Mouse (Mus musculus): ENCODE results near the gene Crb1. TPM values are rescaled to one million over a fixed set of nuclear protein-coding genes. Genes with fewer than 3 reads are reported as not detected.

Gene Crb1
- polyA plus RNA-seq, 1 experiment from 2014 or later, result 0.12 TPM

DNA sequence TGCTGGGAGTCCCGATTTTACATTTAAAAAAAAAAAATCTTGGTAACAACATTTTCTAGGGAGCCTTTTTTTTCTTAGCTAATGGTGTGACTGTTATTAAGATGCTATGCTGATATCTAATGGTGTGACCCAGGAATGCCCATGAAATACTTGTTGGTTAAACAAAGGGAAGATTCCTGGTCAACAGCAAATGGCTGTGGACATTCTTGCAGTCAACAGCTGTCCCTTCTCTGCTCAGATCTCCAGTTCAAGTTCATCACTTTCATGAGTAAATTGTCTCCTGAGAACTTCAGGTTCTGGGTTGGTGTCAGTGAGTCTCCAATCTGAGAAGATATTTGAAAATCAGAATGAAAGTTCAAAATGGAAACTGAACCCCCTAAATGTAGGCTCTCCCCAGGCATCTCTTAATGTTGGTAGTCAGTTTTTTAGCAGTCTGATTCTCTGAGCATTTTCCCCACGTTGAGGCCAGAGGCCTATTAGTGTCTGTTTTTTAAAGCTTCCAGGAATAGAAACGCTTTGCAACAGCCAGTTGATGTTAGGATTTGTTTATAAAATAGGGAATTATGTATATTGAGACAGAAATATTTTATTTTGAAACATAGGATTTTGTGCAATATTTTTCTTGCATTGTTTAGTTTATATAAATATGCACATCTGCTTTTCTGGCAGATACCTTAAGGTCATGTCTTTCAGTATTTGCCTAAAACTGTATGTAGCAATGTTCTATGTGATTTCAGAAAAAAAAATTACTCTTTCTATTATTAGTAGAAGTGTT, 202.7 kb downstream of the Crb1 start:
- Histone ChIP-seq H3K4me1 (ENCODE audit: control insufficient read depth, insufficient read depth, low read length) (peaks cover 3% of the 10 kb centered on the region; the same call in 1 of the 2 replicates), H3K9me3 (replicated peaks; ENCODE audit: control insufficient read depth, low read length) (no peaks in the 10 kb centered on the region; the same call in 1 of the 2 replicates), H3K9ac (ENCODE audit: low read length) (no peak overlapping the region), H3K27ac (ENCODE audit: low read length) (no peak overlapping the region), H3K4me2 (ENCODE audit: low read depth, low read length) (no peak overlapping the region), H3K27me3 (ENCODE audit: control insufficient read depth, insufficient read depth, low read length) (no peaks in the 10 kb centered on the region), H3K4me3 (ENCODE audit: low read length) (no peak overlapping the region), H3K36me3 (ENCODE audit: control insufficient read depth, insufficient read depth) (peaks cover 11% of the 10 kb centered on the region)
- no peak for ATAC-seq (replicated peaks; ENCODE audit: extremely low read depth, insufficient read depth, low FRiP score)
- WGBS, result 70% methylated on average over 3 of the region's 3 CpGs

DNA sequence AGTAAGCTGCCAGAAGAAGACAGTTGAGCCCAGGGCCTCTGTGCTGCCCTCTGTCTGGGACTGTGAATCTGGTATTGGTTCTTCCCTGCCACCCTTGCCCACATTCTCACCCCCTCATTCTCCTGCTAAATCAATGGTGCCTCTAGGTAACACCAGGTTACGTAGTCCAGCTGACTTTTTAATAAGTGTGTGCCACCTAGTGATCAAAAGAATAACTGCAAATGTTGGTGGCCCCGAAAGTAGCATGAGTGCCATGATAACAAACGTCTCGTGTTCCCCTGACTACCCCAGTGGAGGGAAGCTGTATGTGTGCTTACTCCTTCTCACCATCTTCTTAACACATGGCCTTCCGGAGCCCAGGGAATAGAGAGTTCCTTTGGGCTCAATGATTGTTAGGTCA, 214.1 kb downstream of the Crb1 start:
- Histone ChIP-seq H3K9me3 (replicated peaks; ENCODE audit: control insufficient read depth, low read length) (no peaks in the 10 kb centered on the region), H3K36me3 (ENCODE audit: control insufficient read depth, insufficient read depth) (peaks cover 2% of the 10 kb centered on the region), H3K4me1 (ENCODE audit: control insufficient read depth, insufficient read depth, low read length) (no peaks in the 10 kb centered on the region; the same call in 1 of the 2 replicates), H3K4me2 (ENCODE audit: low read depth, low read length) (no peak overlapping the region), H3K9ac (ENCODE audit: low read length) (no peak overlapping the region), H3K27ac (ENCODE audit: low read length) (no peak overlapping the region), H3K27me3 (ENCODE audit: control insufficient read depth, insufficient read depth, low read length) (no peaks in the 10 kb centered on the region), H3K4me3 (ENCODE audit: low read length) (no peak overlapping the region)
- WGBS, result 29% methylated on average over 5 of the region's 5 CpGs
- ATAC-seq (replicated peaks; ENCODE audit: extremely low read depth, insufficient read depth, low FRiP score), result no peak

DNA sequence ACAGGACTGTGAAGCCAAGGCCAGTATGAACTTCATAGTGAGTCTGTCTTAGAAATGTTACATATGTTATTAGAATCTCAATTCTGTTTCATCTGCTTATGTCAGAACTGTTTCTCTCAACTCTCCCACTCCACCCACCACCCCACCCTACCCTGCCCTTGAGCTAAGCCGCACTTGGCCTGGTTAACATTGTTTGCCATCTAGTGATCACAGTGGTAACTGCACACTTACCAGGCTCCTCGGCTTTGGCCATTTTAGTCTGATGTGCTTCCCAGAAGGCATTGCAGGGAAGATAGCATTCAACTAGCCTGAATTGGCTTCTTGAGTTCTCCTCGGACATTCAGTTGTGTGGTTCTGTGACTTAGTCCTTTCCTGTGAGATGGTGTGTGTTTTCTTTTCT, 215.3 kb downstream of the Crb1 start:
- no peak overlapping the region for H3K4me3 ChIP-seq (ENCODE audit: low read length)
- ATAC-seq (replicated peaks; ENCODE audit: extremely low read depth, insufficient read depth, low FRiP score), result no peak
- 44% methylated on average over 3 of the region's 3 CpGs for WGBS

DNA sequence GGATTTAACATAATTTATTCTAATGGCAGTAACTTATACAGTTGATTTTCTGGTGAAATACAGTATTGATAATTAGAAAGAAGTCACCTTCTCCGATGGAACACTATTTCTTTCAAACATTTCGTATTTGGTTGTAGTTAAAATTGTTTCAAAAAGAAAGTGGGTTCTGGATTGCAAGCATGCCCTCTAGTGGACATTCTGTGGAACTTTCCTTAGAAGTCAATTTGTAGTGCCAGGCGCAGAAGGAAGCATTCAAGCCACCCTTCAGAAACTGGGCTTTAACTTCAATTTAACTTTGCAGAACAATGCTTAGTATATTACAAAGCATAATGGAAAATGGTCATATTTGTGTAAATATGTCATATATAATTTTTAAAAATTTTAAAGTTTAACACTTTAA, 220.5 kb downstream of the Crb1 start:
- H3K4me1 ChIP-seq (ENCODE audit: control insufficient read depth, insufficient read depth, low read length), result no peaks in the 10 kb centered on the region
- H3K27me3 ChIP-seq (ENCODE audit: control insufficient read depth, insufficient read depth, low read length), result no peaks in the 10 kb centered on the region
- 18% methylated on average over 3 of the region's 3 CpGs for WGBS
- ATAC-seq (replicated peaks; ENCODE audit: extremely low read depth, insufficient read depth, low FRiP score), result no peak
- H3K4me3 ChIP-seq (ENCODE audit: low read length), result no peak overlapping the region
- H3K4me2 ChIP-seq (ENCODE audit: low read depth, low read length), result no peak overlapping the region
- H3K9me3 ChIP-seq (replicated peaks; ENCODE audit: control insufficient read depth, low read length), result no peaks in the 10 kb centered on the region
- no peaks in the 10 kb centered on the region; the same call in 1 of the 2 replicates for H3K36me3 ChIP-seq (ENCODE audit: control insufficient read depth, insufficient read depth)
- H3K9ac ChIP-seq (ENCODE audit: low read length), result no peak overlapping the region
- H3K27ac ChIP-seq (ENCODE audit: low read length), result no peak overlapping the region

More for the DNA sequence above, 215.3 kb downstream of the Crb1 start:
- H3K9ac ChIP-seq (ENCODE audit: low read length), result no peak overlapping the region
- no peaks in the 10 kb centered on the region; the same call in 1 of the 2 replicates for H3K36me3 ChIP-seq (ENCODE audit: control insufficient read depth, insufficient read depth)
- no peaks in the 10 kb centered on the region for H3K9me3 ChIP-seq (replicated peaks; ENCODE audit: control insufficient read depth, low read length)
- no peak overlapping the region for H3K4me2 ChIP-seq (ENCODE audit: low read depth, low read length)
- no peak overlapping the region for H3K27ac ChIP-seq (ENCODE audit: low read length)
- H3K27me3 ChIP-seq (ENCODE audit: control insufficient read depth, insufficient read depth, low read length), result no peaks in the 10 kb centered on the region
- H3K4me1 ChIP-seq (ENCODE audit: control insufficient read depth, insufficient read depth, low read length), result no peaks in the 10 kb centered on the region; the same call in 1 of the 2 replicates

DNA sequence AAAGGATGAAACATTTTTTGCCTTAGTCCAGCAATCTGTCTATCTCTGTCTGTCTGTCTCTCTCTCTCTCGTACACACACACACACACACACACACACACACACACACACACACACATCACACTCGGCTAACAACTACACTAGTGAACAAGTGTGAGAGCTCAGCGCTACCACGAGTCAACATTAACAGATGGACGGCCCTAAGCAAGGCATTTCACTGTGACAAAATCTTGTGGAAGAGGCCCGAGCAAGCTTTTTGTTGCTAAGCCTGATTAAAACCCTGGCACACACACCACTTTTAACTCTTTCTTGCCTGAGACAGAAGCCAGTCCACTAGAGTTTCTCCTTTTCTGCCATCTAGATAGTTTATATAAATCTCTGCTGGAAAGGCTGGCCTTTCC, 223.4 kb downstream of the Crb1 start:
- ATAC-seq (replicated peaks; ENCODE audit: extremely low read depth, insufficient read depth, low FRiP score), result no peak
- H3K4me1 ChIP-seq (ENCODE audit: control insufficient read depth, insufficient read depth, low read length), result no peaks in the 10 kb centered on the region
- H3K27ac ChIP-seq (ENCODE audit: low read length), result no peak overlapping the region
- H3K4me3 ChIP-seq (ENCODE audit: low read length), result no peak overlapping the region
- H3K9me3 ChIP-seq (replicated peaks; ENCODE audit: control insufficient read depth, low read length), result no peaks in the 10 kb centered on the region
- no peaks in the 10 kb centered on the region for H3K36me3 ChIP-seq (ENCODE audit: control insufficient read depth, insufficient read depth)
- H3K4me2 ChIP-seq (ENCODE audit: low read depth, low read length), result no peak overlapping the region
- 51% methylated on average over 6 of the region's 6 CpGs for WGBS
- no peak overlapping the region for H3K9ac ChIP-seq (ENCODE audit: low read length)
- H3K27me3 ChIP-seq (ENCODE audit: control insufficient read depth, insufficient read depth, low read length), result no peaks in the 10 kb centered on the region

DNA sequence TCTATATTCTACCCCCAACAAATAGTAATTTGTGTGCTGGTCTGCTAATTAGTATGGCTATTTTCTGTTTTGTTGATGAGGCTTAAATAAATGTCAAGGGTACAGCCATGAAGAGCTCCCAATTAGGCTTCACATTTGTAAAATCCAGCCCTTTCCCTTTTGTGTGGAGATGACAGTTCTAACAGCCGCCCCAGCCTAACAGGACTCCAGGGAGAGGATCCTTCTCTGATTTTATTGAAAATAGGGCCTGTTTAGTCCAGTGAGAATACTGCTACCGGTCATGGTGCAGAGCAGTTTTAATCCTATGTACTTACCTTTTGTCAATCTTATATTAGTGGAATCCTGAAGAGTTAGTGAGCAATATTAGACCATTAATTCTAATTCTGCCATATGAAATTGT, 223.9 kb downstream of the Crb1 start:
- no peaks in the 10 kb centered on the region for H3K4me1 ChIP-seq (ENCODE audit: control insufficient read depth, insufficient read depth, low read length)
- WGBS, result 89% methylated on average over 2 of the region's 2 CpGs
- H3K27me3 ChIP-seq (ENCODE audit: control insufficient read depth, insufficient read depth, low read length), result no peaks in the 10 kb centered on the region
- H3K9me3 ChIP-seq (replicated peaks; ENCODE audit: control insufficient read depth, low read length), result no peaks in the 10 kb centered on the region
- no peak overlapping the region for H3K27ac ChIP-seq (ENCODE audit: low read length)
- no peak for ATAC-seq (replicated peaks; ENCODE audit: extremely low read depth, insufficient read depth, low FRiP score)
- no peak overlapping the region for H3K4me3 ChIP-seq (ENCODE audit: low read length)
- H3K36me3 ChIP-seq (ENCODE audit: control insufficient read depth, insufficient read depth), result no peaks in the 10 kb centered on the region
- H3K4me2 ChIP-seq (ENCODE audit: low read depth, low read length), result no peak overlapping the region
- no peak overlapping the region for H3K9ac ChIP-seq (ENCODE audit: low read length)

Other genes starting within 250 kb of the Crb1 start
- 6.3 and 7.0 TPM in 2 replicates for gene Zbtb41, start 45.2 kb upstream of the Crb1 start, polyA plus RNA-seq (2015; fragmentation: Nextera tagmentation; extraction: Ambion mirVana)
- gene Aspm, start 77.7 kb upstream of the Crb1 start, polyA plus RNA-seq (2015; fragmentation: Nextera tagmentation; extraction: Ambion mirVana), result 9.8 and 10.3 TPM in 2 replicates
- gene F13b, start 124.6 kb upstream of the Crb1 start, polyA plus RNA-seq (2015; fragmentation: Nextera tagmentation; extraction: Ambion mirVana), result not detected in 2 replicates
- gene Cfhr1, start 183.2 kb upstream of the Crb1 start, polyA plus RNA-seq (2015; fragmentation: Nextera tagmentation; extraction: Ambion mirVana), result not detected in 2 replicates